Mouse (Mus musculus) embryonic facial prominence, embryonic 10.5 days (tissue): ENCODE measurements around the gene Vipas39. TPM values are rescaled to one million over a fixed set of nuclear protein-coding genes. Genes with fewer than 3 reads are reported as not detected.
A peak's percentile ranks its signal among the peaks of the same experiment; 100 is the strongest.
"Not testable (repeated sequence)": the region's sequence is repeated elsewhere in the genome, so short reads cannot be mapped to it uniquely, and the experiment has no call there.

Source experiments
- DNase-seq: peaks from one replicate; pipeline ENCODE4 v3.0.0-alpha.2; 2017; ENCODE audit warnings: low spot score
- H3K27ac ChIP-seq: fragments of 300-500 bp; sonication (generic); replicated peaks from 2 replicates; pipeline ENCODE4 v1.5.1; 2016; ENCODE audit warnings: mild to moderate bottlenecking
- H3K27me3 ChIP-seq: fragments of 300-500 bp; sonication (generic); replicated peaks from 2 replicates; pipeline ENCODE4 v1.6.1; 2016; ENCODE audit warnings: low read depth, mild to moderate bottlenecking; ENCODE audit not compliant: poor library complexity, severe bottlenecking
- H3K36me3 ChIP-seq: fragments of 300-500 bp; sonication (generic); replicated peaks from 2 replicates; pipeline ENCODE4 v1.6.1; 2016; ENCODE audit warnings: mild to moderate bottlenecking, moderate library complexity
- H3K4me1 ChIP-seq: fragments of 300-500 bp; sonication (generic); 2 replicates; pipeline ENCODE4 v1.6.1; 2016
- H3K4me3 ChIP-seq: fragments of 300-500 bp; sonication (generic); 2 replicates; pipeline ENCODE4 v1.5.1; 2016; ENCODE audit warnings: mild to moderate bottlenecking, moderate library complexity
- H3K9me3 ChIP-seq: fragments of 300-500 bp; sonication (generic); 2 replicates; pipeline ENCODE4 v1.6.1; 2016; ENCODE audit warnings: mild to moderate bottlenecking
- WGBS: fragments of 180-500 bp; shearing (Covaris S2); methylation state at CpG from one replicate; pipeline ENCODE4 v1.1.7; 2016; 5-methylcytosine and 5-hydroxymethylcytosine counted together
- polyA plus RNA-seq: library from polyadenylated mRNA; unstranded; fragments of >200 nt; fragmentation: Nextera tagmentation; extraction: Ambion mirVana; gene quantifications from 2 replicates; pipeline ENCODE4 v1.2.1, GENCODE M21; 2016

Gene Vipas39
- polyA plus RNA-seq, 1 experiment from 2014 or later, result 56.5 TPM

GRCm38 (mm10) chr12:87283706-87284105 lies 17.6 kb upstream of the Vipas39 start:
- 60% methylated on average over 7 of the region's 7 CpGs for WGBS
- no peak overlapping the region for H3K27ac ChIP-seq
- H3K4me3 ChIP-seq, result no peak overlapping the region
- H3K27me3 ChIP-seq, result no peaks in the 10 kb centered on the region
- no peaks in the 10 kb centered on the region for H3K36me3 ChIP-seq
- no peak for DNase-seq
- H3K4me1 ChIP-seq, result peaks cover 14% of the 10 kb centered on the region
- no peaks in the 10 kb centered on the region for H3K9me3 ChIP-seq

- no peak overlapping the region for H3K4me3 ChIP-seq
- H3K27ac ChIP-seq, result no peak overlapping the region
- WGBS, result 94% methylated on average over 4 of the region's 4 CpGs
- H3K27me3 ChIP-seq, result no peaks in the 10 kb centered on the region
- DNase-seq, result no peak
- H3K4me1 ChIP-seq, result peaks cover 20% of the 10 kb centered on the region
- no peaks in the 10 kb centered on the region for H3K9me3 ChIP-seq
- H3K36me3 ChIP-seq, result no peaks in the 10 kb centered on the region
These were observed 16.7 kb upstream of the Vipas39 start for GRCm38 (mm10) chr12:87282743-87283142.

DNA sequence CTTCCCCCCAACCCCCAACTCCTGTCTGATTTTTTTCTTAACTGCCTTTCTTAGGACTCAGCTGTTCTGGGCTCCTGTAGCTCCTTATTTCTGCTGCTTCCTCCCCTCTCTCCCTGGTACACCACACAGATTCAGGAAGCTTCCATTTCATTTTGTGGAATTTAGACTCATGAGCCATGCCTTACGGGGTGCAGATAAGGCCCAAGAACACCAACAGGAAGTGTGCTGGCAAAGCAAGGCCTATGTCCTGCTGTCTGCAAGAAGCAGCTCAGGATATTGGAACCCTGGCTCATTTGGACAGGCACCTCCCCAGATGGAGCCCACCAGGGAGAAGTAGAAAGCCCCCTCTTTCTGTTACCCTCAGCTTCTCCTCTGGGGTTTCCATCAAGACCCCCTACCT lies 15.7 kb upstream of the Vipas39 start:
- no peaks in the 10 kb centered on the region for H3K9me3 ChIP-seq
- DNase-seq, result no peak
- H3K27me3 ChIP-seq, result no peaks in the 10 kb centered on the region
- no peak overlapping the region for H3K4me3 ChIP-seq
- H3K36me3 ChIP-seq, result peaks cover 6% of the 10 kb centered on the region
- no peak overlapping the region for H3K27ac ChIP-seq
- peaks cover 20% of the 10 kb centered on the region for H3K4me1 ChIP-seq
- WGBS, result 86% methylated on average over 1 of the region's 1 CpGs

DNA sequence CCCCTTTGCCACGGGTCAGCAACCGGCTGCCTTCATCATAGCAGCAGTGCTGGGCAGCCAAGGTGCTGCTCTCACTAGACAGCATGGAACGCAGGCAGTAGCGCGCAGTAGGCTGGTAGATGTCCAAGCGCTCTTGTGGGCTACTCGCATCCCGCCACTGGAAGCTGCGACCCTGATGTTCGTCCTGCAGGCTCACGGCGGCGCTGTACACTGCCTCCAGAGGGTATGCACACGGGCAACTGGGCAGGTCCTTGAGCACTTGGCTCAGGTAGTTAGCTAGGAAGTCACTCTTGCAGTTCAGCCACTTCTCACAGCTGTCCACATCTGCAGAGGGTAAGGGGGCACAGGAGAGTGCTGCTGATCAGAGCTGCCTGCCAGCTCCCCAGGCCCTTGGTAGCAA lies 13.8 kb upstream of the Vipas39 start:
- no peaks in the 10 kb centered on the region for H3K27me3 ChIP-seq
- H3K4me3 ChIP-seq, result no peak overlapping the region
- peak; percentile 38 for DNase-seq
- WGBS, result 45% methylated on average over 14 of the region's 14 CpGs
- peaks cover 24% of the 10 kb centered on the region for H3K4me1 ChIP-seq
- peaks cover 25% of the 10 kb centered on the region for H3K36me3 ChIP-seq
- H3K9me3 ChIP-seq, result no peaks in the 10 kb centered on the region
- H3K27ac ChIP-seq, result no peak overlapping the region

DNA sequence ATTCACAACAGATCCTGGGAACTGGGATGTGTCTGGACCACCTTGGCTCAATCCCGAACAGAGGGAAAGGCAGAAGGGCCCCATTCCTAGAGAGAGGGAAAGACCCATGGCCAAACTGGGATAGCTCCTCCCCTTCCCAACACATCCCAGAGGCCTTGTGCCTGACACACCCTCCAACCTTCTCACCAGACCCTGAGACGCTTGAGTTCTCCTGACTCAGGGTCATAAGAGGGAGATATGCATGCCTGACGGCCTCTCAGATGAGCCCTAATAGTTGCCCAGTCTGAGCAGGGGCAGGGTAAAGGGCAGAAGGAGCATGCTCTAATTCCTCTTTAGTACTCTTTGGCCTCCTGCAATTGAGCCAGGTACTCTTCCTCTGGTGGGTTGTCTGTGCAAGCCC lies 13.3 kb upstream of the Vipas39 start:
- no peak overlapping the region for H3K4me3 ChIP-seq
- H3K27me3 ChIP-seq, result no peaks in the 10 kb centered on the region
- 56% methylated on average over 3 of the region's 3 CpGs for WGBS
- H3K9me3 ChIP-seq, result no peaks in the 10 kb centered on the region
- H3K4me1 ChIP-seq, result peaks cover 24% of the 10 kb centered on the region
- 0 out of 2 replicates have a peak overlapping the region, but pooled peaks have one; percentile 40 for H3K27ac ChIP-seq
- peaks cover 30% of the 10 kb centered on the region for H3K36me3 ChIP-seq
- no peak for DNase-seq

DNA sequence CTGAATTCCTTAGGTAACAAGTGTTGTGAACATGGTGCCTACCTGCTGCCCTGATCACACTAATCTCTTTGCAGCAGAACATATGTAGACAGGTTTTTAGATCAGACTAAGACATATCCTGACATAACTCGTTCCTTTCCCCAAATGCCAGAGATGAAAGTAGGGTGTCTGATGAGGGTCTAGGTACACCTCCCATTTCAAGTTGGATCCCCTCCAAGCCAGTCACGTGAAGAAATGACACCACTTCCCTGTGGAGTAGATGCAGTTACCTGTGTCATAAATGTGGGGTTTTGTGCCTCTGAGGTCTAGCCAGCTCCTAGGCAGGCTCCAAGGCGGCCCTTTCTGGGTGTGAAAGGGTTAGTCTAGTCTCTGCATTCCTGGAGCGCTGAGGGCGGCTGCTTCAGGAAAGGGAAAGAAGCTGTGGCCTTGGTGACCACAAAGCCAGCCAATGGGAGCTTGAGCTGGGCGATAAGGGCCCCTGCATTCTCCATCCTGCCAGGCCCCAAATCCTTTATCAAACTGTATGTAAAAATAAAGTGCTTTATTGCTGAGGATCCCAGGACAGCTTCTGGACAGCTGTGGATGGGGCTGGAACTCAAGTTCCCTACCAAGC lies 12.2 kb upstream of the Vipas39 start:
- no peak overlapping the region for H3K27ac ChIP-seq
- no peak overlapping the region for H3K4me3 ChIP-seq
- H3K36me3 ChIP-seq, result peaks cover 41% of the 10 kb centered on the region
- peak; percentile 44 for DNase-seq
- no peaks in the 10 kb centered on the region for H3K9me3 ChIP-seq
- no peaks in the 10 kb centered on the region for H3K27me3 ChIP-seq
- peaks cover 20% of the 10 kb centered on the region for H3K4me1 ChIP-seq
- 24% methylated on average over 6 of the region's 6 CpGs for WGBS

- H3K36me3 ChIP-seq, result peaks cover 51% of the 10 kb centered on the region
- not testable (repeated sequence) for H3K27ac ChIP-seq, H3K9me3 ChIP-seq, DNase-seq, H3K4me3 ChIP-seq, H3K27me3 ChIP-seq
- 88% methylated on average over 4 of the region's 4 CpGs for WGBS
- H3K4me1 ChIP-seq, result peaks cover 20% of the 10 kb centered on the region
These were observed 11.2 kb upstream of the Vipas39 start for GRCm38 (mm10) chr12:87277251-87277650.

- DNase-seq, result no peak
- Histone ChIP-seq H3K4me1 (peaks cover 20% of the 10 kb centered on the region), H3K9me3 (no peaks in the 10 kb centered on the region), H3K27me3 (no peaks in the 10 kb centered on the region), H3K4me3 (no peak overlapping the region), H3K27ac (no peak overlapping the region), H3K36me3 (peaks cover 72% of the 10 kb centered on the region)
- 91% methylated on average over 9 of the region's 9 CpGs for WGBS
These were observed 9.1 kb upstream of the Vipas39 start for GRCm38 (mm10) chr12:87274853-87275831.

DNA sequence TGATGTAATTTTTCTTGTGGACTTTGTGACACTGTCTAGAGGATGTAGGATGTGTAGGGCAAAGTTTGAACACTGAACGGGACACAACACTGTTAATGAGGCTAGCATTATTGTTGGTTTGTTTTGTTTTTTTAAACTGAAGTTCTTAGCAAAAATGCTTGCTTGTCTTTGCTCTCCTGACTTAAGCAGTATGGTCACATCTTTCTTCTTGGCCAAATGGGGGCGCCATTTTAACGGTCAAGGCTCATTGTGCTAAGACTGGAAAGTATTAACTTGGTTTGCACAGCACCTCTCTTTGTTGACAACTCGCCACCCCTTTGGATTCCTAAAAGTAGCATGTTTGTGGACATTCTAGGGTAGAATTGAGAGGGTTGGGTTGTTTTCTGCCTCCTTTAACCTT lies 1.6 kb upstream of the Vipas39 start:
- DNase-seq, result peak; percentile 41
- peaks cover 61% of the 10 kb centered on the region for H3K36me3 ChIP-seq
- peak overlapping the region; percentile 80 for H3K4me3 ChIP-seq
- peak overlapping the region; percentile 59 for H3K27ac ChIP-seq
- no peaks in the 10 kb centered on the region for H3K27me3 ChIP-seq
- no peaks in the 10 kb centered on the region for H3K9me3 ChIP-seq
- 30% methylated on average over 4 of the region's 4 CpGs for WGBS
- peaks cover 20% of the 10 kb centered on the region for H3K4me1 ChIP-seq

- Histone ChIP-seq H3K36me3 (peaks cover 61% of the 10 kb centered on the region), H3K9me3 (no peaks in the 10 kb centered on the region)
- under 1% methylated on average over 31 of the region's 31 CpGs for WGBS
These were observed 959 bp upstream of the Vipas39 start for GRCm38 (mm10) chr12:87266827-87267603.

GRCm38 (mm10) chr12:87265444-87265843 lies 612 bp downstream of the Vipas39 start:
- H3K27me3 ChIP-seq, result no peaks in the 10 kb centered on the region
- H3K4me1 ChIP-seq, result peaks cover 20% of the 10 kb centered on the region
- 30% methylated on average over 11 of the region's 11 CpGs for WGBS
- no peak for DNase-seq
- peak overlapping the region; percentile 80 for H3K4me3 ChIP-seq
- H3K36me3 ChIP-seq, result peaks cover 61% of the 10 kb centered on the region
- H3K9me3 ChIP-seq, result no peaks in the 10 kb centered on the region
- H3K27ac ChIP-seq, result peak overlapping the region; percentile 96

More at GRCm38 (mm10) chr12:87266827-87267603, 959 bp upstream of the Vipas39 start:
- Histone ChIP-seq H3K27ac (peak overlapping the region; percentile 96), H3K4me1 (peaks cover 20% of the 10 kb centered on the region), H3K27me3 (no peaks in the 10 kb centered on the region), H3K4me3 (peak overlapping the region; percentile 80)
- no peak for DNase-seq

DNA sequence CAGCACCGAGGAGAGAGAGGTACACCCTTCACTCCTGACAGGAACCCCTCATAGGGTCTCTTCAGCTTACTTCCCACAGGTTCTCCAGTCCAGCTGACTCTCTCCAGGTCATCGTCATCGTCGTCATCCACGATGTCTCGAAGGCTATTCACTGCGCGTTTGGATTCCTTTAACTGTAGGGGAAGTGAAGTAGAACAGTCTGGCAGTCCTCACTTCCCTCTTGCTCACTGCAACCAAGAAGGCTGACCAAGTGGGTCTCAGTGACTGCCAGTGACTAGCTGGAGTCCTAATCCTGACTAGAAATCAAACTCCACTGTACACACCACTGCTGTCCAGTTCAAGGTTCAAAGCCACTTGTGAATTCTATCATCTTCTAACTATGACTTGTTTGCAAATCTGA lies 5.5 kb downstream of the Vipas39 start:
- Histone ChIP-seq H3K4me1 (peaks cover 9% of the 10 kb centered on the region), H3K4me3 (no peak overlapping the region), H3K36me3 (peaks cover 83% of the 10 kb centered on the region), H3K9me3 (no peaks in the 10 kb centered on the region), H3K27me3 (no peaks in the 10 kb centered on the region), H3K27ac (no peak overlapping the region)
- WGBS, result 95% methylated on average over 8 of the region's 8 CpGs
- DNase-seq, result no peak
